Mouse (Mus musculus): ENCODE measurements at regions not wholly inside any gene's neighbourhood (a gene's known extent, or its start where the extent isn't known, plus 50 kb on each side); places are given as distances from the start of the nearest gene placed in this dataset.

DNA sequence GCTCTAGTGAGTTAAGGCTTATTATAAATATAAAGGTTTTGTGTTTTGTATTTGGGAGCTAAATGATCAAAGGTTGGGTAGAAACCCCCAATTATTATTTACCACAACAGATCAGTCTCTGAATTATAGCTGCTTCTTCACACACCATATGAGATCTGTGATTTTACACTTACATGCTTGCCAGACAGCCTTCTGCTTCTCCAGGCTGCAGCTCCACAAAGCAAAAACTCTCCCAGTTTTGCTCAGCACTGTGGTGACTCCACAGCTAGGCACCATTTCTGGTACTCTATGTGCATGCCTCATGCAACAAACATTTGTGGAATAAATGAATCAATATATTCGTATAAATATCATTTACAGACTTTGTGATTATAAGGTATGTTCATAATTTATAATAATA is 199.4 kb upstream of the Gm10306 start:
- no peak for TF ChIP-seq CTCF (IDR thresholded peaks at IDR 0.05; ENCODE audit: low read depth)
- no peak for TF ChIP-seq EP300 (optimal IDR thresholded peaks at IDR 0.05)

Data from stomach, postnatal 0 days (tissue).